Mouse (Mus musculus) heart, postnatal 0 days (tissue): ENCODE data around the gene Rps4x.

Source experiments
- CTCF ChIP-seq: IDR thresholded peaks from 2 replicates; pipeline ENCODE4 v1.5.1; 2016; ENCODE audit warnings: antibody characterized with exemption, control low read depth, low read depth
- EP300 ChIP-seq: IDR thresholded peaks from 2 replicates; pipeline ENCODE4 v1.6.1; 2016; ENCODE audit warnings: antibody characterized with exemption, low read depth

DNA sequence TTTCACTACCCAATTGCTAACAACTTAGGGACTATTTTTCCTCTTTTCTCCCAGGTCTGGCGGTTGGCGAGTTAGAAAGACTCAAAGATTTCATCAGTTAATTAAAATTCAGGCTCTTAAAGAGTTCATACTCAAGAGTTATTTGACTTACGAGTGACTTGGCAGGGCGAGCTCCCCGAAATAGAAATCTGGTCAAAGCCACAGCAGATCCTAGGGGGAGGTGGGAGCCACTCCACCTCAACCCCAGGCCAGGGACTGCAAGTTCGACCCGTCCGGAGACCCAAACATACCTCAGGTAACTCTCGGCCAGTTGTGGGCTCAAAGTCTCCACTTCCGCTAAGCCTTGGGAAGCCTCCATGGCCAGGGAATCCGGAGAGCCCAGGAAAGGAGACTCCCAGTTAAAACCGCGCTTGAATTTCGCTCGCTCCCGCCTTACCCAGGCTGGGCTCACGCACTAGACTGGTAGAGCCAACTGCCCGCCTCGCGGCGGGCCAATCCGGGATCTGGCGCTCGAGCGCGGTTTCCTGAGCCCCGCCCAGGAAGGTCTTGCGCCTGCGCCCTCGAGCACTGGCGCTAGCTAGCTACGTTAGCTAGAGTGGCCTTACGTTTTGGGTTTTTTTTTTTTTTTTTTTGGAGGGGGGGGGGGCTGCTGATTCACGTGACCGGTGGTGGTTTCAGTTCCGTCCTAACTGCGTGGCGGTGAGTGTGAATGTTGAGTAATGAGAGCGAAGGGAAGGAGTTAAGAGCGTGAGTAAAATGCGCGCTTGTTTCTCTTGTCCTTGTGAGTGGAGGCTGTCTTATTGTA, 32.4 kb downstream of the Rps4x start, which contains the start of gene Ercc6l:
- TF ChIP-seq CTCF (no peak), EP300 (no peak)
